Mouse (Mus musculus) ES-E14 (cell line): ENCODE results near the gene Aldh2. TPM values are rescaled to one million over a fixed set of nuclear protein-coding genes. Genes with fewer than 3 reads are reported as not detected.

Source experiments
- DNase-seq: peaks from one replicate; pipeline ENCODE4 v3.0.0-alpha.2; 2013; ENCODE audit warnings: low read depth, low spot score
- H3K27ac ChIP-seq: 2 replicates; pipeline ENCODE4 v1.5.1; 2012; ENCODE audit warnings: low read depth, mild to moderate bottlenecking, low read length, moderate library complexity, mixed read lengths; ENCODE audit not compliant: poor library complexity, insufficient read depth, severe bottlenecking
- H3K36me3 ChIP-seq: 2 replicates; pipeline ENCODE4 v1.6.1; 2012; ENCODE audit warnings: mild to moderate bottlenecking, low read length, moderate library complexity, mixed read lengths; ENCODE audit not compliant: control insufficient read depth, poor library complexity, insufficient read depth, severe bottlenecking
- H3K4me1 ChIP-seq, 2 experiments: fragments of 150-350 bp in 1 of 2; sonication (generic) in 1 of 2; 2 replicates each; pipeline ENCODE4 v1.6.1; 2012; ENCODE audit warnings: low read length in 2 of 2, mild to moderate bottlenecking in 1 of 2, mixed read lengths in 1 of 2; ENCODE audit not compliant: control insufficient read depth in 2 of 2, insufficient read depth in 2 of 2, poor library complexity in 1 of 2
- H3K4me3 ChIP-seq, 2 experiments: fragments of 150-350 bp in 1 of 2; sonication (generic) in 1 of 2; 2 replicates each; pipeline ENCODE4 v1.5.1; 2012; ENCODE audit warnings: low read length in 2 of 2, low read depth in 1 of 2, mild to moderate bottlenecking in 1 of 2, mixed read lengths in 1 of 2; ENCODE audit not compliant: insufficient read depth in 1 of 2, poor library complexity in 1 of 2, severe bottlenecking in 1 of 2
- H3K9ac ChIP-seq: 2 replicates; pipeline ENCODE4 v1.6.1; 2012; ENCODE audit warnings: low read depth, mild to moderate bottlenecking, low read length, mixed read lengths; ENCODE audit not compliant: poor library complexity, insufficient read depth, severe bottlenecking
- H3K9me3 ChIP-seq: fragments of 150-350 bp; sonication (generic); 2 replicates; pipeline ENCODE4 v1.6.1; 2012; ENCODE audit warnings: low read depth, mild to moderate bottlenecking, low read length; ENCODE audit not compliant: control insufficient read depth, insufficient read depth
- CHD2 ChIP-seq: IDR thresholded peaks from 2 replicates; pipeline ENCODE4 v1.6.1; 2014; ENCODE audit warnings: mild to moderate bottlenecking, low read depth, low read length, inconsistent platforms
- HCFC1 ChIP-seq: IDR thresholded peaks from 2 replicates; pipeline ENCODE4 v1.6.1; 2012; ENCODE audit warnings: low read length, inconsistent platforms, borderline replicate concordance; ENCODE audit not compliant: insufficient read depth
- MAFK ChIP-seq: IDR thresholded peaks from 2 replicates; pipeline ENCODE4 v1.6.1; 2014; ENCODE audit warnings: mild to moderate bottlenecking, low read depth, low read length, inconsistent platforms; ENCODE audit not compliant: insufficient read depth
- ZC3H11A ChIP-seq: IDR thresholded peaks from 2 replicates; pipeline ENCODE4 v1.6.1; 2012; ENCODE audit warnings: low read depth, mild to moderate bottlenecking, inconsistent platforms, low read length, borderline replicate concordance
- ZNF384 ChIP-seq: IDR thresholded peaks from 2 replicates; pipeline ENCODE4 v1.6.1; 2012; ENCODE audit warnings: low read depth, low read length, inconsistent platforms
- in situ Hi-C, 2 experiments: fragments of 600-800 bp; cut with MboI; formaldehyde crosslinking; loops; one replicate each; pipeline ENCODE4 v1.15.1; 2025; ENCODE audit warnings: low sequenced_read_pairs in 2 of 2, inconsistent platforms in 1 of 2; ENCODE audit not compliant: unreplicated experiment in 2 of 2
- total RNA-seq: library from RNA; depleted of rRNA; stranded (reverse); fragments of 300-350 nt; gene quantifications from 2 replicates; pipeline ENCODE4 v1.2.3, GENCODE M21; 2012

Aldh2 gene
- total RNA-seq, 1 experiment = 157 TPM

GRCm38 (mm10) chr5:121601547-121602299, 8.1 kb upstream of the Aldh2 start:
- Histone ChIP-seq H3K27ac (no peak overlapping the region), H3K9me3 (no peaks in the 10 kb centered on the region), H3K36me3 (no peaks in the 10 kb centered on the region), H3K4me3 (no peak overlapping the region), H3K4me1 (peaks cover 3 to 25% of the 10 kb centered on the region in 2 experiments; a peak in 2 of 4 replicates), H3K9ac (no peak overlapping the region)
- in situ Hi-C loops = no loop called here
- DNase-seq = peak; percentile 73
- TF ChIP-seq ZC3H11A (peak; percentile 30), ZNF384 (0 out of 2 replicates have a peak, but pooled peaks have one; percentile 11), HCFC1 (no peak)

GRCm38 (mm10) chr5:121598871-121599610, 5.4 kb upstream of the Aldh2 start:
- Histone ChIP-seq H3K9ac (no peak overlapping the region), H3K27ac (no peak overlapping the region), H3K4me3 (no peak overlapping the region), H3K36me3 (no peaks in the 10 kb centered on the region), H3K4me1 (peaks cover 3 to 26% of the 10 kb centered on the region in 2 experiments; a peak in 2 of 4 replicates), H3K9me3 (no peaks in the 10 kb centered on the region)
- in situ Hi-C loops = no loop called here
- DNase-seq = no peak
- no peak for TF ChIP-seq MAFK
- TF ChIP-seq ZNF384 = no peak
- no peak for TF ChIP-seq ZC3H11A
- TF ChIP-seq CHD2 = no peak
- TF ChIP-seq HCFC1 = no peak

- in situ Hi-C loops = no loop called here
- Histone ChIP-seq H3K4me1 (peaks cover 3 to 27% of the 10 kb centered on the region in 2 experiments; a peak in 2 of 4 replicates), H3K4me3 (no peak overlapping the region), H3K36me3 (no peaks in the 10 kb centered on the region), H3K9ac (no peak overlapping the region), H3K9me3 (no peaks in the 10 kb centered on the region), H3K27ac (no peak overlapping the region)
- DNase-seq = no peak
- TF ChIP-seq MAFK = no peak
- no peak for TF ChIP-seq ZC3H11A
- no peak for TF ChIP-seq HCFC1
- TF ChIP-seq CHD2 = no peak
- TF ChIP-seq ZNF384 = no peak
Measured at GRCm38 (mm10) chr5:121597991-121598537, 4.4 kb upstream of the Aldh2 start.

GRCm38 (mm10) chr5:121597332-121597731, 3.7 kb upstream of the Aldh2 start:
- no peaks in the 10 kb centered on the region for H3K36me3 ChIP-seq
- H3K4me1 ChIP-seq = peaks cover 3 to 27% of the 10 kb centered on the region in 2 experiments; a peak in 2 of 4 replicates
- DNase-seq = no peak
- no peak overlapping the region for H3K27ac ChIP-seq
- in situ Hi-C loops = no loop called here
- no peak overlapping the region for H3K4me3 ChIP-seq
- no peak overlapping the region for H3K9ac ChIP-seq
- H3K9me3 ChIP-seq = no peaks in the 10 kb centered on the region
- TF ChIP-seq ZNF384 = no peak
- TF ChIP-seq HCFC1 = no peak
- no peak for TF ChIP-seq MAFK
- TF ChIP-seq CHD2 = no peak
- TF ChIP-seq ZC3H11A = no peak
